Mouse (Mus musculus): ENCODE results near the gene Olfr625-ps1.
"Not testable (repeated sequence)": the region's sequence is repeated elsewhere in the genome, so short reads cannot be mapped to it uniquely, and the experiment has no call there.

Olfr625-ps1 gene

GRCm38 (mm10) chr7:103682420-103682819 lies at the start of gene Olfr625-ps1:
Gene Olfr625-ps1 (plus strand): TSS chr7:103682720.
- no peak for DNase-seq

GRCm38 (mm10) chr7:103636795-103637194 lies 45.7 kb upstream of the Olfr625-ps1 start:
- DNase-seq, result no peak

GRCm38 (mm10) chr7:103642602-103643001 lies 39.9 kb upstream of the Olfr625-ps1 start, which contains the start of gene Olfr622:
Gene Olfr622 (minus strand): TSS chr7:103642702.
- no peak for DNase-seq

GRCm38 (mm10) chr7:103644070-103644469 lies 38.5 kb upstream of the Olfr625-ps1 start:
- DNase-seq, result no peak

- DNase-seq, result no peak
These were observed 18.9 kb upstream of the Olfr625-ps1 start, which contains the start of gene Olfr623 for GRCm38 (mm10) chr7:103663598-103663997. Gene Olfr623 (minus strand): TSS chr7:103663698.

- no peak for DNase-seq
These were observed 11.4 kb upstream of the Olfr625-ps1 start, which contains the start of gene Olfr624 for GRCm38 (mm10) chr7:103671091-103671490. Gene Olfr624 (minus strand): TSS chr7:103671191.

GRCm38 (mm10) chr7:103699469-103699868 lies 16.9 kb downstream of the Olfr625-ps1 start:
- DNase-seq, result no peak

GRCm38 (mm10) chr7:103712024-103712423 lies 29.5 kb downstream of the Olfr625-ps1 start:
- DNase-seq, result no peak

- no peak for DNase-seq
These were observed 31.9 kb downstream of the Olfr625-ps1 start, which contains the start of gene Olfr243 for GRCm38 (mm10) chr7:103714371-103714770. Gene Olfr243 (plus strand): TSS chr7:103714671.

GRCm38 (mm10) chr7:103716398-103716797 lies 33.9 kb downstream of the Olfr625-ps1 start:
- DNase-seq, result not testable (repeated sequence)

- DNase-seq, result no peak
These were observed 47.6 kb downstream of the Olfr625-ps1 start, which contains the start of gene Olfr628 for GRCm38 (mm10) chr7:103730074-103730473. Gene Olfr628 (plus strand): TSS chr7:103730374.

Measured in cerebellum, adult 9-10 months (tissue).